Mouse (Mus musculus) CH12.LX (cell line): ENCODE measurements around the gene Gm2956. TPM values are rescaled to one million over a fixed set of nuclear protein-coding genes. Genes with fewer than 3 reads are reported as not detected.
"Not testable (repeated sequence)": the region's sequence is repeated elsewhere in the genome, so short reads cannot be mapped to it uniquely, and the experiment has no call there.

Experiments used
- DNase-seq: peaks from one replicate; pipeline ENCODE4 v3.0.0-alpha.2; 2013; ENCODE audit errors: extremely low read depth
- H3K27ac ChIP-seq: 2 replicates; pipeline ENCODE4 v1.5.1; 2012; ENCODE audit warnings: low read depth, mild to moderate bottlenecking, control low read depth, moderate library complexity; ENCODE audit not compliant: insufficient read depth
- H3K27me3 ChIP-seq: replicated peaks from 2 replicates; pipeline ENCODE3; 2012; ENCODE audit warnings: inconsistent platforms
- H3K36me3 ChIP-seq, 2 experiments: replicated peaks in 1 of 2; 2 replicates each; pipeline versions ENCODE3 to v1.6.1; 2012; ENCODE audit warnings: inconsistent platforms in 1 of 2, low read length in 1 of 2, mild to moderate bottlenecking in 1 of 2, mixed read lengths in 1 of 2, moderate library complexity in 1 of 2; ENCODE audit not compliant: control insufficient read depth in 1 of 2, insufficient read depth in 1 of 2
- H3K4me1 ChIP-seq, 2 experiments: 2 replicates each; pipeline ENCODE4 v1.6.1; 2012; ENCODE audit warnings: inconsistent platforms in 1 of 2, moderate library complexity in 1 of 2; ENCODE audit not compliant: insufficient read depth in 2 of 2, control insufficient read depth in 1 of 2
- H3K4me2 ChIP-seq: 2 replicates; pipeline ENCODE4 v1.6.1; 2012; ENCODE audit warnings: low read depth, mild to moderate bottlenecking, control low read depth; ENCODE audit not compliant: poor library complexity, insufficient read depth, severe bottlenecking
- H3K4me3 ChIP-seq, 3 experiments: fragments of 150-350 bp in 1 of 3; sonication (generic) in 1 of 3; replicated peaks in 1 of 3; 2 replicates each; pipeline versions ENCODE3 to v1.5.1; 2011 to 2012; ENCODE audit warnings: low read depth in 2 of 3, low read length in 2 of 3, mild to moderate bottlenecking in 2 of 3, moderate library complexity in 2 of 3, control low read depth in 1 of 3, improper control_type of control experiment in 1 of 3, inconsistent platforms in 1 of 3, mixed read lengths in 1 of 3; ENCODE audit not compliant: poor library complexity in 1 of 3
- H3K79me2 ChIP-seq: replicated peaks from 2 replicates; pipeline ENCODE4 v1.6.1; 2012; ENCODE audit warnings: mild to moderate bottlenecking, moderate library complexity; ENCODE audit not compliant: control insufficient read depth, poor library complexity, insufficient read depth, severe bottlenecking; ENCODE audit errors: extremely low read depth
- H3K9ac ChIP-seq: 2 replicates; pipeline ENCODE4 v1.6.1; 2012; ENCODE audit warnings: low read depth, mild to moderate bottlenecking, control low read depth, moderate library complexity; ENCODE audit not compliant: insufficient read depth
- H3K9me3 ChIP-seq: replicated peaks from 2 replicates; pipeline ENCODE3; 2012; ENCODE audit warnings: low read length, inconsistent platforms, mixed read lengths
- dilution Hi-C: fragments of 300-500 bp; cut with MboI; formaldehyde crosslinking; loops from 2 replicates; pipeline ENCODE4 v1.14.3; 2020; ENCODE audit warnings: low sequenced_read_pairs; ENCODE audit not compliant: extremely low pct_unique_long_range_greater_than_20kb, extremely low pct_ligation_motif_present
- in situ Hi-C: fragments of 300-500 bp; cut with MboI; formaldehyde crosslinking; loops from 3 replicates; pipeline ENCODE4 v1.14.3; 2019; ENCODE audit warnings: low sequenced_read_pairs, low pct_ligation_motif_present, low pct_unique_long_range_greater_than_20kb, mixed read lengths
- polyA plus RNA-seq: library from polyadenylated mRNA; unstranded; fragments of >175 nt; gene quantifications from 2 replicates; pipeline ENCODE4 v1.2.1, GENCODE M21; 2012; ENCODE audit warnings: low read depth; ENCODE audit not compliant: insufficient read length
- total RNA-seq, 2 experiments: library from RNA; depleted of rRNA; stranded (reverse); fragments of 300-350 nt in 1 of 2; fragments of >200 nt in 1 of 2; gene quantifications; 2 replicates each; pipeline ENCODE4 v1.2.3; 2012 to 2014

The Gm2956 gene
- total RNA-seq (2012; rRNA removed), result not detected in 2 replicates
- total RNA-seq (2014; rRNA removed), result not detected in 2 replicates
- not detected in 2 replicates for polyA plus RNA-seq

DNA sequence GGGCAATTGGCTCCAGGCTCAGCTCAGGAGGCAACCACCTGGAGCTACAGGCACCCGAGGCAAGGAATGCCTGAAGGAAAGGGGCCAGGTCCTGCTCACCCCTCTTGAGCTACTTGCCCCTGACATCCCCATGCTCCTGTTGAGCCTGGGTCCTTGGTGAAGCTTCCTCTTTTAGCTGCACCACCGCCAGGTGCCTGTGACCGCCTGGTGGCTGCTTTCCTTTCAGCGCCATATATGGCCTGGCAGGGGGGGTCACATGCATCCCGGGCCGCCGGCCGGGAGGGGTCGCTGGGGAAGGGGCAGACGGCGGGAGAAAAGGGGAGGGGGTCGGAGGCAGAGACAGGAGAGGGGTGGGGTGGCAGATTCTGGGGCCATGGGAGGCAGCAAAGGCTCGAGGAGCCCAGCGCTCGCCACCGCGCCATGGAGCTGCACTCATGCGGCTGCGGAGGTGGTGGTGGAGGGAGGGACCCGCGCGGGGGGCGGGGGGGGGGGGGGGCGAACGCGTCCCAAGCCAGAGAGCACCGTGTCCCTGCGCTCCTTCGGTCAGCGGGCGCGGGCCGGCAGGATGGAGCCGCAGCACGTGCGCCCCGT is at the start of gene Gm2956:
Gm2956 (plus strand) TSS at position 541 of the 591 bp plus-strand sequence.
- H3K4me2 ChIP-seq, in situ Hi-C loops, H3K36me3 ChIP-seq, H3K79me2 ChIP-seq, H3K9me3 ChIP-seq, H3K4me3 ChIP-seq, H3K4me1 ChIP-seq, DNase-seq, H3K9ac ChIP-seq, dilution Hi-C loops, H3K27me3 ChIP-seq, H3K27ac ChIP-seq: not testable (repeated sequence)

- DNase-seq, H3K27me3 ChIP-seq, H3K27ac ChIP-seq, H3K4me2 ChIP-seq, H3K36me3 ChIP-seq, H3K79me2 ChIP-seq, H3K9ac ChIP-seq, H3K9me3 ChIP-seq, in situ Hi-C loops, H3K4me3 ChIP-seq, H3K4me1 ChIP-seq, dilution Hi-C loops: not testable (repeated sequence)
These were observed 979 bp downstream of the Gm2956 start for GRCm38 (mm10) chr14:3333406-3333805.

DNA sequence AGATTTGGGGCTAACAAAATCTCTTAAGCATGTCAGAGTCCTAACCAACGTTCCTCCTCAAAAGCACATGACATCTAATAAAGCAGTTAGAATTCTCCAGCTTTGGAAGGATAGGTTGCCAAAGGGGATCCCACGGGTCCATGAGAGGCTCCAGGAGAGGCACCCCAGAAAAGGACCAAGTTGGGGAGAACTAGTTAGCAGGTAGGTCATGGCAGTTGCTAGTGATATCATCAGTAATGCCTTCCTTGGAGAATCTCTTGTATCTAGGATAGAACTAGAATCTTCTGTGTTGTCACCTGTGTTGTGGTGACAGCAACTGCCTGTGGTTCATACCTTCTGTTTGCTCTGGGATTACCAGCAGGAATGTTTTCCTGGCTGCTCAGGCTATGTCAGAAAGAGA is 62.4 kb downstream of the Gm2956 start, which contains the start of gene Gm10413:
Gm10413 (plus strand) TSS at position 301 of the 400 bp plus-strand sequence.
- dilution Hi-C loops, H3K27ac ChIP-seq, H3K4me1 ChIP-seq, H3K9me3 ChIP-seq, in situ Hi-C loops, DNase-seq, H3K9ac ChIP-seq, H3K4me3 ChIP-seq, H3K79me2 ChIP-seq, H3K4me2 ChIP-seq, H3K27me3 ChIP-seq, H3K36me3 ChIP-seq: not testable (repeated sequence)

Other genes starting within 250 kb of the Gm2956 start
- not detected in 2 replicates for gene Gm10340, start 198.6 kb upstream of the Gm2956 start, total RNA-seq (2012; rRNA removed)
- not detected in 2 replicates for gene Gm10340, start 198.6 kb upstream of the Gm2956 start, total RNA-seq (2014; rRNA removed)
- not detected in 2 replicates for gene Gm10340, start 198.6 kb upstream of the Gm2956 start, polyA plus RNA-seq
- gene Gm5795, start 144.4 kb upstream of the Gm2956 start, total RNA-seq (2012; rRNA removed), result not detected in 2 replicates
- gene Gm5795, start 144.4 kb upstream of the Gm2956 start, total RNA-seq (2014; rRNA removed), result not detected in 2 replicates
- gene Gm5795, start 144.4 kb upstream of the Gm2956 start, polyA plus RNA-seq, result not detected in 2 replicates
- not detected in 2 replicates for gene D830030K20Rik, start 124.1 kb upstream of the Gm2956 start, total RNA-seq (2012; rRNA removed)
- not detected in 2 replicates for gene D830030K20Rik, start 124.1 kb upstream of the Gm2956 start, total RNA-seq (2014; rRNA removed)
- gene D830030K20Rik, start 124.1 kb upstream of the Gm2956 start, polyA plus RNA-seq, result 0.29 TPM in 1 of 2 replicates, not detected in the other
- gene Gm10413, start 62.5 kb downstream of the Gm2956 start, total RNA-seq (2012; rRNA removed), result not detected in 2 replicates
- gene Gm10413, start 62.5 kb downstream of the Gm2956 start, total RNA-seq (2014; rRNA removed), result not detected in 2 replicates
- gene Gm10413, start 62.5 kb downstream of the Gm2956 start, polyA plus RNA-seq, result not detected in 2 replicates
- not detected in 2 replicates for gene Gm10409, start 80.0 kb downstream of the Gm2956 start, total RNA-seq (2012; rRNA removed)
- not detected in 2 replicates for gene Gm10409, start 80.0 kb downstream of the Gm2956 start, total RNA-seq (2014; rRNA removed)
- gene Gm10409, start 80.0 kb downstream of the Gm2956 start, polyA plus RNA-seq, result not detected in 2 replicates
- not detected in 2 replicates for gene Gm3005, start 95.5 kb downstream of the Gm2956 start, total RNA-seq (2012; rRNA removed)
- not detected in 2 replicates for gene Gm3005, start 95.5 kb downstream of the Gm2956 start, total RNA-seq (2014; rRNA removed)
- 0.16 TPM in 1 of 2 replicates, not detected in the other for gene Gm3005, start 95.5 kb downstream of the Gm2956 start, polyA plus RNA-seq
- gene Gm10408, start 116.8 kb downstream of the Gm2956 start, total RNA-seq (2012; rRNA removed), result not detected in 2 replicates
- gene Gm10408, start 116.8 kb downstream of the Gm2956 start, total RNA-seq (2014; rRNA removed), result not detected in 2 replicates
- gene Gm10408, start 116.8 kb downstream of the Gm2956 start, polyA plus RNA-seq, result not detected in 2 replicates